Mouse (Mus musculus): ENCODE data around the gene Ikbke.

Gene Ikbke

GRCm38 (mm10) chr1:131239576-131240193 is 39.7 kb downstream of the Ikbke start:
- DNase-seq (ENCODE audit: low read depth, low spot score) = no peak

GRCm38 (mm10) chr1:131238931-131239381 is 40.5 kb downstream of the Ikbke start:
- no peak for DNase-seq (ENCODE audit: low read depth, low spot score)

GRCm38 (mm10) chr1:131236077-131236476 is 43.3 kb downstream of the Ikbke start:
- no peak for DNase-seq (ENCODE audit: low read depth, low spot score)

GRCm38 (mm10) chr1:131233527-131233926 is 45.9 kb downstream of the Ikbke start:
- DNase-seq (ENCODE audit: low read depth, low spot score) = no peak

- no peak for DNase-seq (ENCODE audit: low read depth, low spot score)
These were observed 50.7 kb downstream of the Ikbke start for GRCm38 (mm10) chr1:131228659-131229058.

- DNase-seq (ENCODE audit: low read depth, low spot score) = no peak
These were observed 51.2 kb downstream of the Ikbke start for GRCm38 (mm10) chr1:131228225-131228624.

- no peak for DNase-seq (ENCODE audit: low read depth, low spot score)
These were observed 54.4 kb downstream of the Ikbke start for GRCm38 (mm10) chr1:131224848-131225471.

- DNase-seq (ENCODE audit: low read depth, low spot score) = no peak
These were observed 56.1 kb downstream of the Ikbke start for GRCm38 (mm10) chr1:131223345-131223744.

GRCm38 (mm10) chr1:131221822-131222590 is 57.4 kb downstream of the Ikbke start:
- DNase-seq (ENCODE audit: low read depth, low spot score) = no peak

- no peak for DNase-seq (ENCODE audit: low read depth, low spot score)
These were observed 60.5 kb downstream of the Ikbke start for GRCm38 (mm10) chr1:131218933-131219332.

- DNase-seq (ENCODE audit: low read depth, low spot score) = no peak
These were observed 66.0 kb downstream of the Ikbke start for GRCm38 (mm10) chr1:131213361-131213760.

GRCm38 (mm10) chr1:131212956-131213355 is 66.5 kb downstream of the Ikbke start:
- no peak for DNase-seq (ENCODE audit: low read depth, low spot score)

- DNase-seq (ENCODE audit: low read depth, low spot score) = no peak
These were observed 67.8 kb downstream of the Ikbke start for GRCm38 (mm10) chr1:131211655-131212054.

GRCm38 (mm10) chr1:131209971-131210426 is 69.4 kb downstream of the Ikbke start:
- DNase-seq (ENCODE audit: low read depth, low spot score) = no peak

GRCm38 (mm10) chr1:131208800-131209199 is 70.6 kb downstream of the Ikbke start:
- no peak for DNase-seq (ENCODE audit: low read depth, low spot score)

- no peak for DNase-seq (ENCODE audit: low read depth, low spot score)
These were observed 71.3 kb downstream of the Ikbke start for GRCm38 (mm10) chr1:131208081-131208480.

GRCm38 (mm10) chr1:131207531-131207930 is 71.9 kb downstream of the Ikbke start:
- DNase-seq (ENCODE audit: low read depth, low spot score) = peak; percentile 89

- peak; percentile 18 for DNase-seq (ENCODE audit: low read depth, low spot score)
These were observed 73.1 kb downstream of the Ikbke start for GRCm38 (mm10) chr1:131206342-131206741.

- DNase-seq (ENCODE audit: low read depth, low spot score) = peak; percentile 90
These were observed 74.9 kb downstream of the Ikbke start for GRCm38 (mm10) chr1:131204461-131204860.

Data from CD4-positive, CD25-positive, alpha-beta regulatory T cell, adult 2 months (primary cell).